Mouse (Mus musculus) midbrain, embryonic 10.5 days (tissue): ENCODE data around the gene Mras. TPM values are rescaled to one million over a fixed set of nuclear protein-coding genes. Genes with fewer than 3 reads are reported as not detected.

Source experiments
- DNase-seq: peaks from one replicate; pipeline ENCODE4 v3.0.0-alpha.2; 2017; ENCODE audit warnings: low spot score
- H3K27ac ChIP-seq: fragments of 300-500 bp; sonication (generic); replicated peaks from 2 replicates; pipeline ENCODE4 v1.5.1; 2016; ENCODE audit warnings: mild to moderate bottlenecking
- H3K27me3 ChIP-seq: fragments of 300-500 bp; sonication (generic); 2 replicates; pipeline ENCODE4 v1.6.1; 2016; ENCODE audit warnings: low read depth, mild to moderate bottlenecking; ENCODE audit not compliant: poor library complexity, severe bottlenecking
- H3K36me3 ChIP-seq: fragments of 300-500 bp; sonication (generic); 2 replicates; pipeline ENCODE4 v1.6.1; 2016; ENCODE audit warnings: mild to moderate bottlenecking, moderate library complexity
- H3K4me1 ChIP-seq: fragments of 300-500 bp; sonication (generic); 2 replicates; pipeline ENCODE4 v1.6.1; 2016
- H3K4me3 ChIP-seq: fragments of 300-500 bp; sonication (generic); 2 replicates; pipeline ENCODE4 v1.5.1; 2016; ENCODE audit warnings: mild to moderate bottlenecking, moderate library complexity
- H3K9me3 ChIP-seq: fragments of 300-500 bp; sonication (generic); replicated peaks from 2 replicates; pipeline ENCODE4 v1.6.1; 2016; ENCODE audit warnings: mild to moderate bottlenecking
- WGBS: fragments of 180-500 bp; shearing (Covaris S2); methylation state at CpG from one replicate; pipeline ENCODE4 v1.1.7; 2016; 5-methylcytosine and 5-hydroxymethylcytosine counted together
- polyA plus RNA-seq: library from polyadenylated mRNA; unstranded; fragments of >200 nt; fragmentation: Nextera tagmentation; extraction: Ambion mirVana; gene quantifications from 2 replicates; pipeline ENCODE4 v1.2.1, GENCODE M21; 2016

Mras gene
- polyA plus RNA-seq, 1 experiment from 2014 or later, result 8.0 TPM

DNA sequence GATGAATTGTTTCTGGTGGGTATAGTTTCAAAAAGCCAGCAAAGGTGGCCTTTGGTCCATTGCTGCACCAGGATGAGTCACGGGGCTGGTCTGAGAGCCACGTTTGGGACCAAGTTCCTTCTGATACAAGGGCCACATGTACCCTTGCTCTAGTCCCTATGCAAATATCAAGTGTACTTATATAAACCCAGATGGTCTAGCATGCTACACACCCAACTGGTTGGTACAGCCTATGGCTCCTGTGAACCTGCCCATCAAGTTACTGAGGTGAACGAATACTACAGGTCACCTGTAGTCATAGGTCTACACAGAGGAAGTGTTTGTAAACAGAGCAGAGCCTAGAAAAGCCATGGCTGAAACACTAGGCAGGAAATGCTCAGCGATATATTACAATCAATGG is 100.6 kb downstream of the Mras start:
- H3K4me1 ChIP-seq, result peaks cover 6% of the 10 kb centered on the region; the same call in 1 of the 2 replicates
- no peak overlapping the region for H3K4me3 ChIP-seq
- no peak overlapping the region for H3K27ac ChIP-seq
- no peaks in the 10 kb centered on the region for H3K9me3 ChIP-seq
- WGBS, result 91% methylated on average over 4 of the region's 4 CpGs
- no peak for DNase-seq
- no peaks in the 10 kb centered on the region for H3K36me3 ChIP-seq
- H3K27me3 ChIP-seq, result no peaks in the 10 kb centered on the region

Other genes with a start within 250 kb of the Mras start
- not detected in 2 replicates for gene Faiml, start 200.1 kb downstream of the Mras start, polyA plus RNA-seq
- gene Cep70, start 194.0 kb downstream of the Mras start, polyA plus RNA-seq, result 37.8 and 41.6 TPM in 2 replicates
- 0.10 and 0.27 TPM in 2 replicates for gene Esyt3, start 78.8 kb downstream of the Mras start, polyA plus RNA-seq
- not detected in 2 replicates for gene Nme9, start 14.1 kb upstream of the Mras start, polyA plus RNA-seq
- gene Armc8, start 131.5 kb upstream of the Mras start, polyA plus RNA-seq, result 30.5 and 36.2 TPM in 2 replicates
- gene Dbr1, start 138.4 kb upstream of the Mras start, polyA plus RNA-seq, result 41.2 and 43.7 TPM in 2 replicates
- gene A4gnt, start 175.1 kb upstream of the Mras start, polyA plus RNA-seq, result not detected in 2 replicates
- gene Dzip1l, start 192.1 kb upstream of the Mras start, polyA plus RNA-seq, result 26.3 and 27.9 TPM in 2 replicates